Mouse (Mus musculus) megakaryocyte, embryonic 14.5 days (primary cell): ENCODE measurements at regions not wholly inside any gene's neighbourhood (a gene's known extent, or its start where the extent isn't known, plus 50 kb on each side); places are given as distances from the start of the nearest gene placed in this dataset.

ENCODE experiments used
- FLI1 ChIP-seq: IDR thresholded peaks from 2 replicates; pipeline ENCODE4 v1.6.1; 2012; ENCODE audit warnings: low read length, inconsistent platforms, mixed read lengths
- GATA1 ChIP-seq: IDR thresholded peaks from 3 replicates; pipeline ENCODE4 v1.6.1; 2012; ENCODE audit warnings: mixed read lengths, low read length, inconsistent platforms, borderline replicate concordance

- TF ChIP-seq FLI1 (no peak), GATA1 (no peak)
Measured at GRCm38 (mm10) chr7:129814149-129814860, 222.6 kb downstream of the Wdr11 start.
